Mouse (Mus musculus) neural tube, embryonic 14.5 days (tissue): Measurements from ENCODE around the gene Hsd11b1. TPM values are rescaled to one million over a fixed set of nuclear protein-coding genes. Genes with fewer than 3 reads are reported as not detected.
"Not testable (repeated sequence)": the region's sequence is repeated elsewhere in the genome, so short reads cannot be mapped to it uniquely, and the experiment has no call there.

Source experiments
- ATAC-seq: fragments of 200-750 bp; cut with Nextera tagmentation; 2 replicates; pipeline ENCODE4 v1.8.0; 2017; ENCODE audit warnings: low read depth, mild to moderate bottlenecking, moderate TSS enrichment, moderate library complexity
- H3K27ac ChIP-seq: fragments of 300-500 bp; sonication (generic); 2 replicates; pipeline ENCODE4 v1.5.1; 2014; ENCODE audit warnings: low read depth, mild to moderate bottlenecking, control low read depth, low read length, moderate library complexity, mixed read lengths
- H3K27me3 ChIP-seq: fragments of 300-500 bp; sonication (generic); 2 replicates; pipeline ENCODE4 v1.6.1; 2014; ENCODE audit warnings: low read length; ENCODE audit not compliant: control insufficient read depth, insufficient read depth
- H3K36me3 ChIP-seq: fragments of 300-500 bp; sonication (generic); 2 replicates; pipeline ENCODE4 v1.6.1; 2014; ENCODE audit warnings: low read length, mixed read lengths; ENCODE audit not compliant: control insufficient read depth, insufficient read depth
- H3K4me1 ChIP-seq: fragments of 300-500 bp; sonication (generic); 2 replicates; pipeline ENCODE4 v1.6.1; 2014; ENCODE audit warnings: low read length; ENCODE audit not compliant: control insufficient read depth, insufficient read depth
- H3K4me2 ChIP-seq: fragments of 300-500 bp; sonication (generic); 2 replicates; pipeline ENCODE4 v1.6.1; 2014; ENCODE audit warnings: mild to moderate bottlenecking, low read depth, low read length, control low read depth
- H3K4me3 ChIP-seq: fragments of 300-500 bp; sonication (generic); 2 replicates; pipeline ENCODE4 v1.5.1; 2014; ENCODE audit warnings: low read depth, low read length, control low read depth, mixed read lengths
- H3K9ac ChIP-seq: fragments of 300-500 bp; sonication (generic); replicated peaks from 2 replicates; pipeline ENCODE4 v1.6.1; 2014; ENCODE audit warnings: low read depth, mild to moderate bottlenecking, control low read depth, low read length, mixed read lengths
- H3K9me3 ChIP-seq: fragments of 300-500 bp; sonication (generic); 2 replicates; pipeline ENCODE4 v1.6.1; 2016; ENCODE audit warnings: low read length; ENCODE audit not compliant: control insufficient read depth
- WGBS: fragments of 180-500 bp; shearing (Covaris S2); extraction: QIAGEN DNeasy Blood & Tissue Kit; methylation state at CpG from one replicate; pipeline ENCODE4 v1.1.7; 2014; 5-methylcytosine and 5-hydroxymethylcytosine counted together
- polyA plus RNA-seq: library from polyadenylated mRNA; unstranded; fragments of >200 nt; fragmentation: Nextera tagmentation; extraction: Ambion mirVana; gene quantifications from 2 replicates; pipeline ENCODE4 v1.2.1, GENCODE M21; 2014

The Hsd11b1 gene
- polyA plus RNA-seq, 1 experiment from 2014 or later, result not detected

DNA sequence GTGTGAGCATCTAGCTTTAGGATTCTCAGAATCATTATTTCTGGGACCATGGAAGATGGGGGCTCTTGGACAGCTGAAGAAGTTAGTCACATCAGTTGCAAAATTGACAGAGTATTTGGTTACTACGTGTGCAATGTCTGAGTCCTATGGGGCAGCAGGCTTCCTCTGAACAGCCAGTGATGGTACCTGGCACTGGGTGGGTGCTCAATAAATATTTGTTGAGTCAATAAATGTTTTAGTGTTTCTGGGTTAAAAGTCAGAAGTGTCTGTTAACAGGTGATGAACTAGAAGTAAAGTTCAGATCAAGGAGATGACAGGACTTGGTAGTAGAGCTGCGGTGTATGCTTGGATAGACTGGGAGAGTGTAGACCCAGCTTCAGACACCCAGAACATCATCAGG is 23.7 kb upstream of the Hsd11b1 start:
- Histone ChIP-seq H3K9me3 (no peaks in the 10 kb centered on the region), H3K4me3 (no peak overlapping the region), H3K27me3 (no peaks in the 10 kb centered on the region), H3K4me1 (no peaks in the 10 kb centered on the region), H3K36me3 (no peaks in the 10 kb centered on the region), H3K4me2 (no peak overlapping the region), H3K9ac (no peak overlapping the region), H3K27ac (no peak overlapping the region)
- 88% methylated on average over 2 of the region's 2 CpGs for WGBS
- ATAC-seq, result no peak

DNA sequence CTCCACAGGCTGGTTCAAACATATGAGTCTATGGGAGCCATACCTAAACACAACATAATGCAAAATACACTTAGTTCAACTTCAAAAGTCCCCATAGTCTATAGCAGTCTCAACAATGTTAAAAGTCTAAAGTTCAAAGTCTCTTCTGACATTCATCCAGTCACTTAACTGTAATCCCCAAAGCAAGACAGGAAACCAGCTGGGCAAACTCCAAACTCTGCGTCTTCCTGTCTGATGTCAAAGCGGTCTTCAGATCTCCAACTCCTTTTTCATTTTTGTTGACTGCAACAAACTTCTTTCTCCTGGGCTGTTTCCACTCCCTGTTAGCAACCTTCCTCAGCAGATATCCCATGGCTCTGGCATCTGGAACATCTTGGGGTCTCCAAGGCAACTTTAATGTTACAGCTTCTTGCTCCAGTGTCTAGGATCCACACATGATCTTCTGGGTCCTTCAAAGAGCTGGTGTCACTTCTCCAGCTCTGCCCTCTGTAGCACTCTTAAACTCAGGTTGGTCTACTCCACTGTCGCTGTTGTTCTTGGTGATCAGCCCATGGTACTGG is 22.0 kb upstream of the Hsd11b1 start:
- not testable (repeated sequence) for H3K4me2 ChIP-seq, H3K27me3 ChIP-seq, ATAC-seq, H3K27ac ChIP-seq, H3K36me3 ChIP-seq, H3K9me3 ChIP-seq, H3K4me3 ChIP-seq, H3K9ac ChIP-seq, H3K4me1 ChIP-seq
- WGBS, result 93% methylated on average over 3 of the region's 3 CpGs

DNA sequence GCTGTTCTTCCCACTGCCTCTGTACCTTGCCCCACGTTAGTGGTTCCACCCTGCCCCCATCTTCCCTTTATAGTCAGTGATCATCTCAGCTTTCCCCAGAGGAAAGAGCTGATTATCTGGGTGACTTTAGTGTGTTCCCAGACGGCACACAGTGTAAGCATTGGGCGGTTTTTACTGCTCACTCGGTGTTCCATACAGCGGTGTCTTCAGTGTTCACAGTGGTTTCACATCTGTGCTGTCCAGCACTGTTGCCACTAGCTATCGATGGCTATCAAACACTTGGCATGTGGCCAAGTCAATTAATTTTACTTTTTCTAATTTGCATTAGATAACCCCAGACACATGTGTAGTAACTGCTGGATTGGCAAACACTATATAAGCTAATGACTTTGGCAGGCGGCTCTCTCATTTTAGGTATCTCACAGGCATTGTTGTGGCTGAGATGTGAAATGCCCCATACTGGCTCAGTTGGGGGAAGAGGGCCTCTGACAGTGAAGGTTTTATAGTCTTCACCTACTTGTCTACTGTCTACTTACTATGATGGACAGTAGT is 20.4 kb upstream of the Hsd11b1 start:
- Histone ChIP-seq H3K4me3 (no peak overlapping the region), H3K27ac (no peak overlapping the region), H3K36me3 (no peaks in the 10 kb centered on the region), H3K27me3 (no peaks in the 10 kb centered on the region), H3K4me2 (no peak overlapping the region), H3K9ac (no peak overlapping the region), H3K4me1 (no peaks in the 10 kb centered on the region), H3K9me3 (no peaks in the 10 kb centered on the region)
- WGBS, result 34% methylated on average over 7 of the region's 7 CpGs
- peak; percentile 92 for ATAC-seq

DNA sequence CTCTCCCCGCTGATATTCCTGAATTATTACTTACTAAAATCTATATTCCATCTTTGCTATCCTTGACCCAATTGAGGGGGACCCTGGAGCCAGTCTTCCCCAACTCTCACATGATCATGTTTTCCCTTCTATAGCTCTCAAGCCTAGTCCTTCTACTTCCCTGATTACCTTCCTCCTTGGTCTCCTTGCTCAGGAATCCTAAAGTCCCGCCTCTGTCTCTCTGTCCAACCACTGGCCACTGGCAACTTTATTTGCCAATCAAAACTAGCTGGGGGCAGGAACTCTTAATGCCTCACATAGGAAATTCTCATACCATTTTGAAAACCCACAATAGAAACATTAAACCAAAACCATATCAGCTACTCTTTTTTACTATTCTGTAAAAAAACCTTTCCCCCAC is 17.5 kb upstream of the Hsd11b1 start:
- H3K9me3 ChIP-seq, result no peaks in the 10 kb centered on the region
- no peaks in the 10 kb centered on the region for H3K36me3 ChIP-seq
- H3K27ac ChIP-seq, result no peak overlapping the region
- ATAC-seq, result no peak
- H3K9ac ChIP-seq, result no peak overlapping the region
- no peak overlapping the region for H3K4me2 ChIP-seq
- H3K27me3 ChIP-seq, result no peaks in the 10 kb centered on the region
- H3K4me3 ChIP-seq, result no peak overlapping the region
- WGBS, result 93% methylated on average over 2 of the region's 2 CpGs
- H3K4me1 ChIP-seq, result no peaks in the 10 kb centered on the region

DNA sequence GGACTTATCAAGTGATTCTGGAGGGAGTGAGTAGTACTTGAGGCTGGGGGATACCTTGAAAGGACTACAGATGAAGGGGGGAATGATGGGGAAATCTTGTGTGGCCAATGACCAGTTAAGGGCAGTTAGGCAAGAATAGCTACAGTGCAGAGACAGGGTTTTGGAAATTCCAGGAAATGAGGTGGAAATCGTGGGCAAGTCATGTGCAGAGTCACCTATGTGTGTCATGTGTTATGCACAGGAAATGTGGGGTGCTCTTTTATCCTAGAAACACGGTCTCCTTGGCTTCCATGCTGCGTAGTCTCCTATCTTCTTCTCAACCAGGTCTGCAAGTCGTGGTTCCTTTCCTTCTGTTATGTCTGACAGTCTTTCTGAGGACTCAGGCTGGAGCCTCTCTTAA is 15.6 kb upstream of the Hsd11b1 start:
- Histone ChIP-seq H3K27me3 (no peaks in the 10 kb centered on the region), H3K4me1 (no peaks in the 10 kb centered on the region), H3K36me3 (no peaks in the 10 kb centered on the region), H3K9ac (no peak overlapping the region), H3K4me3 (no peak overlapping the region), H3K27ac (no peak overlapping the region), H3K4me2 (no peak overlapping the region), H3K9me3 (no peaks in the 10 kb centered on the region)
- WGBS, result 82% methylated on average over 4 of the region's 4 CpGs
- ATAC-seq, result no peak

DNA sequence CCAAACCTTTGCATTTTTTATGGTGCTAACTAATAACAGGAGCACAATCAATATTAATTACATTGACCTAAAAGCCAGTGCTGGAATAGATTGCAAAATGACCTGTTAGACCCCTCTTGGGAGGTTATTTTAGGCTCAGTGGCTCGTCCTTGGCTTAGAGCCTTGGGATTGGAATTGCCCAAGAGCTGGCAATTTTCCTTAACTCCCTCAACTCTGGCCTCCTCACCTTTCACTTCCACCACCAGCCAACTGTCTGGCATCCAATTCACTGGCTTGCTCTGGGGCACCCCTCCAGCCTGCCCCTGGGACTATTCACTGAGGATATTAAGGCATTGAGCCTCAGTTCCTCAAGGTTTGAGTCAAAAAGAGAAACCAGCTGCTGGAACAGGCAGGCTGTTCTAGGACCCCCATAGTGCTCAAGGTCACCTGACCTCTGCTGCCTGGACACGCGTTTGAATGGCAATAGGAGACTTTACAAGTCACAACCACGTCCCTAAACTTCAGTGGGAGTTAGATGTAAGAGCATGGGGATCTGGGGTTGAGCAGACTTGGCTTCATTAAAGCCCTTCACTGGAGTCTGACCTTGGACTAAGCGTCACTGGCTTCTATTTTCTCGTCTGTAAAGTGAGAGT is 14.7 kb upstream of the Hsd11b1 start:
- H3K4me1 ChIP-seq, result no peaks in the 10 kb centered on the region; the same call in 1 of the 2 replicates
- H3K9me3 ChIP-seq, result no peaks in the 10 kb centered on the region
- ATAC-seq, result no peak
- no peak overlapping the region for H3K4me3 ChIP-seq
- no peaks in the 10 kb centered on the region for H3K27me3 ChIP-seq
- H3K36me3 ChIP-seq, result no peaks in the 10 kb centered on the region
- H3K9ac ChIP-seq, result no peak overlapping the region
- no peak overlapping the region for H3K27ac ChIP-seq
- no peak overlapping the region for H3K4me2 ChIP-seq
- 38% methylated on average over 6 of the region's 6 CpGs for WGBS

DNA sequence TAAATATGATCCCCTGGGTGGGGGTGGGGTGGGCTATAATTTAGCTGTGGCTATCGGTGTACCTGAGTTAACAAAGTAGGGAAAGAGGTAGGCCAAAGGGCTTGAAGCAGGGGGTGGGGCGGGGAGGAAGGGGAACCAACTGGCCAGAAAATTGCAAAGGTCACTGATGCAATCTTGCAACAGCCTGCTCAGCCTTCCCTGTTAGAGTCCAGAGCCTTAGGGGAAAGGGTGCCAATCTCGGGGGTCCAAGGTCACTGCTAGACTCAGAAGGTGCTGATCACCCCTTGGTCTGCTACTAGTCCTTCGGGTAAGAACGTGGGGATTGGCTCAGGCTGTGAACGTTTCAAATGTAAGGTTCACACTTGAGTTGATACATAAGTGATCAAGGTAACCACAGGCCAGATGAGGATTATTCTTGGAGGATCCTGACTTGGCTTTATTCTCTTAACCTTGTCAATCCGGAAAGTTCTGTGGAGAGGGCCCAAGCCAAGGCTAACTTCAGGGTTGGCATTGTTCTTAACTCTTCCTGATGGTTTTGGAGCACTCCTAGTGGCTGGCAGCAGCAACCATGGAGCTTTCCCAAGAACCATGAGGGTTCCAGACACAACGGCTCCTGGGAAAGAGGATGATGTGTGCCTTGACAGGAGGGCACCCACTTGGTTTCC is 10.7 kb upstream of the Hsd11b1 start:
- H3K9me3 ChIP-seq, result no peaks in the 10 kb centered on the region
- no peak for ATAC-seq
- H3K27me3 ChIP-seq, result no peaks in the 10 kb centered on the region
- H3K27ac ChIP-seq, result no peak overlapping the region
- WGBS, result 86% methylated on average over 8 of the region's 8 CpGs
- no peak overlapping the region for H3K4me3 ChIP-seq
- H3K9ac ChIP-seq, result no peak overlapping the region
- no peaks in the 10 kb centered on the region for H3K36me3 ChIP-seq
- no peak overlapping the region for H3K4me2 ChIP-seq
- peaks cover 12% of the 10 kb centered on the region for H3K4me1 ChIP-seq

DNA sequence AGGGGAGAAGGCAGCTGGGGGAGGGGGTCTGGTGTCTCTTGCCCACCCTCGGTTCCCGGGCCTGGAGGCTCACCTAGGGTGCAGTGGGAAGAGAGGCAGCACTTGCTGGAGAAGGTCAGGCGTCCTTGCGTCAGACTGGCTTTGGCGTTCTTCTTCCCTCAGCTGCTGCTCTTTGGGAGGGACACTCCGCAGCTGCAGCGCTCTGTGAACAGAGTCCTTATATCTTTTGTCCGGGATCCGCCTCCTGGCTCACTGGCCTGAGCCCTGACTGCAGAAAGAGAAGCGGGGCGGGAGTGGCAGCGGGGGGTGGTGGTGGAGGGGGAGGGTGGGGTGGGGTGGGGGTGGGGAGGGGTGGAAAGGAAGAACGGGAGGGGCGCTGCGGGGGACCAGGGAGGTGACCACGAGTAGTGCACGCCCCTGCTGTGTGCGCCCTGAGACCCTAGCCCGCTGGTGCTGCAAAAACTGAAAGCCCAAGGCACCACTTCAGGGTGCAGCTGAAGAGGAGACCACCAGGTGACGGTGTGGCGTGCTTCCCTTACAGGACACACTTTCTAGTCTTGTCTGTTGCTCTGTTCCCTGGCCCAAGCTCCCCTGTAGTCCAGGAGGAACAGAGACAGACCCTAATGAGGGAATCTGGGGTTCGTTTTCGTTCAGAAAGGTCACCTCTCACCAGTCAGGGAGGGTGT is 9.2 kb upstream of the Hsd11b1 start, which contains the start of gene G0s2:
Gene G0s2 (minus strand): TSS at position 302 of the 686 bp plus-strand sequence.
- peak within 1 kb of the TSS; percentile 35; the same call in 1 of the 2 replicates for H3K27ac ChIP-seq
- no peaks in the 10 kb centered on the region for H3K36me3 ChIP-seq
- peak; percentile 84 for ATAC-seq
- peak within 1 kb of the TSS; percentile 47 for H3K9ac ChIP-seq
- 1% methylated on average over 18 of the region's 23 CpGs for WGBS
- no peaks in the 10 kb centered on the region for H3K27me3 ChIP-seq
- H3K9me3 ChIP-seq, result no peaks in the 10 kb centered on the region
- H3K4me3 ChIP-seq, result peak within 1 kb of the TSS; percentile 19
- peaks cover 12% of the 10 kb centered on the region for H3K4me1 ChIP-seq
- peak within 1 kb of the TSS; percentile 53 for H3K4me2 ChIP-seq
